In genomic region chr11:119419327-119420118, GRCm38 (mm10) we compare ENCODE assay signal across 10 mouse cellular contexts. TPM values are rescaled to one million over a fixed set of nuclear protein-coding genes. Genes with fewer than 3 reads are reported as not detected.
A peak's percentile ranks its signal among the peaks of the same experiment; 100 is the strongest.
DNase-seq lines count a peak whose midpoint lies in the region; ATAC-seq and TF ChIP-seq lines count a peak whose summit lies in the region.
"Had no signal": no experiment of that assay in that cellular context is flagged by ENCODE, and none has a peak within 500 bp of the region (broad histone marks: within the 10 kb centered on the region; RNA-seq: fewer than 3 reads in every experiment).

No protein-coding gene starts in this region.

- H3K27ac ChIP-seq in kidney, postnatal 0 days, result no peak overlapping the region
- H3K27ac ChIP-seq in embryonic facial prominence, embryonic 12.5 days, result peak overlapping the region; percentile 70
- H3K27ac ChIP-seq: heart, adult 2 months had no signal

- TF ChIP-seq CTCF in kidney, postnatal 0 days (IDR thresholded peaks at IDR 0.05; ENCODE audit: low read depth), result no peak

- ATAC-seq in kidney, postnatal 0 days (replicated peaks; ENCODE audit: low FRiP score, low read depth), result no peak
- ATAC-seq in embryonic facial prominence, embryonic 12.5 days (ENCODE audit: insufficient number of reproducible peaks, insufficient read depth, low FRiP score, low TSS enrichment), result 0 out of 2 replicates have a peak, but pooled peaks have one; percentile 29

- no peaks in the 10 kb centered on the region for H3K27me3 ChIP-seq in kidney, postnatal 0 days (ENCODE audit: insufficient read depth, low read length)
- H3K27me3 ChIP-seq in embryonic facial prominence, embryonic 12.5 days, result no peaks in the 10 kb centered on the region
- peaks cover 20% of the 10 kb centered on the region for H3K27me3 ChIP-seq in megakaryocyte, embryonic 14.5 days (replicated peaks)

- no peaks in the 10 kb centered on the region for H3K9me3 ChIP-seq in kidney, postnatal 0 days (replicated peaks; ENCODE audit: low read length)
- H3K9me3 ChIP-seq in embryonic facial prominence, embryonic 12.5 days, result no peaks in the 10 kb centered on the region
- no peaks in the 10 kb centered on the region for H3K9me3 ChIP-seq in megakaryocyte, embryonic 14.5 days

- no peak overlapping the region for H3K4me3 ChIP-seq in kidney, postnatal 0 days (replicated peaks; ENCODE audit: low read depth, low read length)
- H3K4me3 ChIP-seq in embryonic facial prominence, embryonic 12.5 days, result no peak overlapping the region
- peak overlapping the region; percentile 60 for H3K4me3 ChIP-seq in megakaryocyte, embryonic 14.5 days (replicated peaks)
- H3K4me3 ChIP-seq: heart, adult 2 months had no signal

- no peak overlapping the region for H3K4me2 ChIP-seq in kidney, postnatal 0 days (ENCODE audit: low read length)
- no peak overlapping the region for H3K4me2 ChIP-seq in embryonic facial prominence, embryonic 12.5 days (replicated peaks)

- WGBS in kidney, postnatal 0 days, result 32% methylated on average over 16 of the region's 16 CpGs
- WGBS in embryonic facial prominence, embryonic 12.5 days, result 35% methylated on average over 16 of the region's 16 CpGs

- no peak overlapping the region for H3K9ac ChIP-seq in kidney, postnatal 0 days (ENCODE audit: low read depth, low read length)
- H3K9ac ChIP-seq in embryonic facial prominence, embryonic 12.5 days, result 0 out of 2 replicates have a peak overlapping the region, but pooled peaks have one; percentile 4

- peaks cover 71% of the 10 kb centered on the region for H3K36me3 ChIP-seq in kidney, postnatal 0 days (ENCODE audit: insufficient read depth, low read length)
- no peaks in the 10 kb centered on the region for H3K36me3 ChIP-seq in embryonic facial prominence, embryonic 12.5 days
- H3K36me3 ChIP-seq in megakaryocyte, embryonic 14.5 days (replicated peaks; ENCODE audit: low read length), result peaks cover 93% of the 10 kb centered on the region

- peak; percentile 21 for DNase-seq in kidney, postnatal 0 days (ENCODE audit: low spot score)
- no peak for DNase-seq in kidney, adult 18-20 months
- DNase-seq in embryo, embryonic 10 days (ENCODE audit: low spot score), result peak; percentile 63
- DNase-seq in adrenal gland, adult (ENCODE audit: inconsistent age in 2 of 2, low spot score in 1 of 2), result no peak
- DNase-seq in spleen, postnatal 14 days (ENCODE audit: low spot score in 2 of 2), result no peak
- no peak for DNase-seq in cerebellum, adult 11-12 months
- DNase-seq: heart, adult 2 months; kidney, adult 11 months had no signal

- H3K4me1 ChIP-seq in kidney, postnatal 0 days (replicated peaks; ENCODE audit: insufficient read depth, low read length), result no peaks in the 10 kb centered on the region
- H3K4me1 ChIP-seq in embryonic facial prominence, embryonic 12.5 days, result peaks cover 14% of the 10 kb centered on the region
- peaks cover 26% of the 10 kb centered on the region for H3K4me1 ChIP-seq in megakaryocyte, embryonic 14.5 days

RNA-seq across cellular contexts. Expression of gene Rnf213, which starts 26.6 kb away (rescaled TPM):
- 8.8 and 10.0 TPM in 2 replicates for polyA plus RNA-seq in kidney, postnatal 0 days (2015; fragmentation: Nextera tagmentation; extraction: Ambion mirVana)
- 1.6 and 1.7 TPM in 2 replicates for polyA plus RNA-seq in embryonic facial prominence, embryonic 12.5 days (2016; fragmentation: Nextera tagmentation; extraction: Ambion mirVana)
- polyA plus RNA-seq in megakaryocyte, embryonic 14.5 days (2012; ENCODE audit: insufficient read depth, low replicate concordance), result 1.2 TPM in 1 of 2 replicates, not detected in the other

Comparison
In these comparisons a context has a peak if more than half of its experiments do, and no peak if none do; other contexts are left out.
1. DNase-seq: peak in kidney, postnatal 0 days (single experiment) and embryo, embryonic 10 days (single experiment); none in kidney, adult 18-20 months (single experiment), adrenal gland, adult (0 of 2), spleen, postnatal 14 days (0 of 2) and cerebellum, adult 11-12 months (single experiment).